Mouse (Mus musculus) retina, embryonic 14.5 days (tissue): ENCODE results near the gene Tgm7.
A peak's percentile ranks its signal among the peaks of the same experiment; 100 is the strongest.
"Not testable (repeated sequence)": the region's sequence is repeated elsewhere in the genome, so short reads cannot be mapped to it uniquely, and the experiment has no call there.

Experiments
- DNase-seq: peaks from one replicate; pipeline ENCODE4 v3.0.0-alpha.2; 2015; ENCODE audit warnings: low spot score

The Tgm7 gene

GRCm38 (mm10) chr2:121109695-121110094, at the start of gene Tgm7:
Tgm7 (minus strand) TSS chr2:121109795.
- no peak for DNase-seq

- DNase-seq = no peak
Measured at GRCm38 (mm10) chr2:121153100-121153499, 43.5 kb upstream of the Tgm7 start.

DNA sequence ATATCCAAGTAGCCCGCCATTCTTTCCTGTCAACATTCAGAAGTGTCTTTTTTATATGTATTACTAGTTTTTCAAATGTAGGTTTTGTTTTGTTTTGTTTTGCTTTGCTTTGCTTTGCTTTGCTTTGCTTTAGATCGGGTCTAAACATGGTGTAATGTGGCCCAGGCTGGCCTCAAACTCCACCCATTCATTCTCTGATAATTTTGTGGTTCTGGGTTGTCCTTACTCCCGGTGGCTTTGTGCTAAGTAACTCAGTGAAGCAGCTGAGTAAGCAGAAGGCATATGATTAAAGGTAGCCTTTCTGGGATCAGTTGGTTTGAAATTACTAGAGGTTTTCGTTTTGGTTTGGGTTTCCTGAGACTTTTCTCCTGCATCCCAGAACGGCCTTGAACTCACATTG, 40.1 kb upstream of the Tgm7 start:
- no peak for DNase-seq

DNA sequence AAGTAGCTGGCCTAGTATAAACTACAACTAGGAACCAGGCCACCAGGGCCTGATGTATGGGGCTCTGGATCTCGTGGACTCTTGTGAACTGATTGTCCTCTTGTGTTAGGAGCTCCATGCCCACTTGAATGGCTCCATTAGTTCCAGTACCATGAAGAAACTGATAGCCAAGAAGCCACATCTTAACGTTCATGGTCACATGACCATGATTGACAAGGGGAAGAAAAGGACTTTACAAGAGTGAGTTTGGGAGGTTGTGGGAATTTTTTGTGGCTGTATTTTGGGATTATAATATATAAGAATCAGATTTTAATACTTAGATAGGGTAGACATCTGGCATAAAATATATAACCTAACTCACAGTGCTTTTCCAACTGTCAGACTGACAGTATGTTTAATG, 32.8 kb upstream of the Tgm7 start:
- DNase-seq = no peak

DNA sequence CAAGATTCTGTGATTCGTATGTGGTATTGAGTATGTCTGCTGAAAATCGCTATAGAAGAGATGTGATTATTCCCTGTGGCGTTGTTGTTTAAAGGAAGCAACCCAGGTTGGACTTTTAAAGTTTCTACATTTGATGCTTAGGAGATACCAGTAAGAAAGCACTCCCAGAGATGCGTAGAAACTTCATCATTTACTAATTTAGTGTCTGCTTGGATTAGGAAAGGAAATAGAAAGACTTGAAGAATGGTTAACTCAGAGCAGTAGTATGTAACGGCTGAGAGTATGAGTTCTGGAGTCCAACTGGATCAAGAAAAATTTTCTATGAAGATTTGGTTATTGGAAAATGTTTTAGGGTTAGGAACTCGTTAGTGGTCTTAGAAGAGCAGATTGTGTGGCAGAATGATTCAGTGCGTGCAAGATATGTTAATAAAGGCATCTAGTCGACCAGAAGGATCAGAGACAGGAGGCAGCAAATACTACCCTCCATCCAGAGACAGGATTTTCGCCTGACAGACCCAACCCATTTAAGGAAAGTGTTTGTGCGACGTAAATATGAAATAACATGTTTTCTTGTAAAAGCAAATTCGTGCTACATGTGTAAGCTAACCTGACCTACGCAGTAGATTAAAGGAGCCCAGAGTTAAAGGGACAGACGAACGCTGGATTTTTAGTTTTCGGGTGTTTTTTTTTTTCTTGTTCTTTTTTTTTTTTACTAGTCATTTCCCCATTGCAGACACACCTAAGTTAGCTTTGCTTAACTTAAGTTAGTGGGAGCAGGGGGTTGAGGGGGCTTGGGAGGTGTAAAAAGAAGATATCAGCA, 31.8 kb upstream of the Tgm7 start:
- DNase-seq = peak; percentile 42

GRCm38 (mm10) chr2:121140018-121140882, 30.7 kb upstream of the Tgm7 start, which contains the start of the genes Adal and Lcmt2:
Adal (plus strand) TSS chr2:121140428.
Lcmt2 (minus strand) TSS chr2:121140653.
- peak; percentile 89 for DNase-seq

DNA sequence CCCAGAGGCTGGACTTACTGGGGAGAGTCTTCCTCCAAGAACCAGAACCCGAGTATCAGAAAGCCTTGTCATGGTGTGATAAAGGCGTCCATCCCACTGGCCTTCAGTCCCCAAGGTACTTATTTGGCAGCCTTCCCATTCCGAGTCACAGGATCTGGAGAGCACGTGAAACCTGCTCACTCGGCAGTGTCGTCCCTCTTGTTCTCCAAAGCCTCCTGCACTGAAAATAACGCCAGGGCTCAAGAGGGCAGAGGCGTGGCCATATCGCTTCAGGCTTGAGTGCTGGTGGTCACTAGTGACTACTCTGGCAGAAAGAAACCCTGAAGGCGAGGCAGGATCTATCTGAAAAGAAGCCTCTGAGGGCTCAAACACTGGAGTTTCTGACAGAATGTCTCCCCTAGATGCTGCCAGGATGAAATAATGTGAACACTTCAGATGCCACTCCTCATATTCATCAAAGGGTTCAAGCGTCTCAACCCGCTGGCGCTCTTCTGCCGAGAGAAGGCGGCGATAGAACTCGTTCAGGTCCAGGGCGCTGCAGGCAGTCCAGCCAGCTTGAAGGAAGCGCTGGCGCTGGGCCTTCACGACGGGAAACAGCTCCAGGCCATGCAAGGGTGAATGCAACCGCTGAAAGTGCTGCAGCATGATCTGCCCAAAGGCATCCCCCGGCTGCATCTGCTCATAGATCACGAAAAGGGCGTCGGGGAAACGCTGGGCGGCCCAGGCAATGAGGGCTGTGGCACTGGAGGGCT, 29.8 kb upstream of the Tgm7 start:
- peak; percentile 5 for DNase-seq

- DNase-seq = no peak
Measured at GRCm38 (mm10) chr2:121137371-121137770, 27.8 kb upstream of the Tgm7 start.

DNA sequence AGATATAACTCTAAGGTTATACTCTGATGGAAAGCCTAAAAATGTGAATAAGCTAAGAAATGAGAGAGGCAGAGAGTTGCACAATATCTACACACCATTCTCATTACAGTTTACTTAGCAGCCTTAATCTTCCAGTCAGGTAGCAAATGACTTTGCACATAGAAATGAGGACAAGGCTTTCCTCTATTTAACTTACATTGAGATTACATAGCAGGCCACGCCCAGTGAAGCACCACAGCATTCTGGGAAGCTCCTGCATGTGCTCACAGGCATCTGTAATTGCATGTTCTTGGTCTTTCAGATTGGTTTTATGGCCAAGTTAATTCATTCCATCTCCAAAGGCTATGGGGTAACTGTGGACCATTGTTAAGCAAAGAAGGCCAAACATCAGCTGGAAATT, 23.2 kb upstream of the Tgm7 start:
- DNase-seq = no peak

DNA sequence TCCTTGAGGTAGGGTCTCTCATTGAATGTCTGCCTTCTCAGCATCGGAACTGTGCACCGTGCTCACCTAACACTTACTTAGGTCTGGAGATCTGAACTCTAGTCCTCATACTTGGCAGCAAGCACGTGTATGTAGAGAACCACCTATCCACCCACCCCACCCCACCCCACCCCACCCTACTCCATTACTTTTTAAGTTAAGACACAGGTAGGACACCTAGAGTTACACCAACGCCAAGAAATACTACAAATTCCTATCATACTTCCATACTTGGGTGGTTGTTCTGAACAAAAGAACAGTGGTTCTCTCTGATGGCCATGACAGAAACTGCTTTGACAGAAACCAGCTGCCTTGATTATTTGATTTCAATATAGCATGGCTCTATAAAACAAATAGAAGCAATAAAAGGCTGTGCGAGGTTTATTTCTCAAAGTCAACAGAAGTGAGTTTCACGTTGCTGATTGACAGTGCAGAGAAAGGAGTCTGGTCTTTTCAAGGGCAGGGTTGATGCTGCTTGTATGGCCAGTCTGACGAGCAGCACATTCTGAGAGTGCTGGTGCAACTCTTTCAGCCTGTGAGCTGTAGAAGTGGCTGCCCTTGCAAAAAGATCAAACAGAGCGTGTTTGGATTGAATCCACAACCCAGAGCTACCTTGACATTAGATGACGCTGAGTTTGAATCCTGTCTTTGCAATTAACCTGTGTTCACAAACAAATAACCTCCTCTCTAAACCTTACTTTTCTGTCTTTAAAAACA, 19.4 kb upstream of the Tgm7 start:
- DNase-seq = no peak

DNA sequence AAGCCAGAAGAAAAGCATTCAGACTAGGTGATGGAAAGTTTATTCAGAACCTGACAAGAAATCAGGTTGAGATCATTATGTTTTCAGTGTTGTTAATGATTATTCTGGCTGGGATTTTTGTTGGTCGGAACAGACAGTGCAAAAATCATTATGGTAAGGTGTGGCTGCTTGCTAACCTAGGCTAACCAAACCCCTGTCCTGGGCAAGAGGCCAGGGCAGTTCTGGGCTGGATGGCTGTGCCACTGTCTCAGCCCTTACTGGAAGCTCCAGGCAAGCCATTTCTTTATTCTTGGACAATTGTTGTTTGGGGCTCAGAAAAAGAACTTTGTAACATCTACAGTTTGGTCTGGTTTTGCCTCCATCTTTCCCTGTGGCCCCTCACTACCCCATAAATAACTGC, 17.9 kb upstream of the Tgm7 start:
- no peak for DNase-seq

GRCm38 (mm10) chr2:121126302-121126701, 16.7 kb upstream of the Tgm7 start:
- not testable (repeated sequence) for DNase-seq

- DNase-seq = no peak
Measured at GRCm38 (mm10) chr2:121119260-121119659, 9.7 kb upstream of the Tgm7 start.

DNA sequence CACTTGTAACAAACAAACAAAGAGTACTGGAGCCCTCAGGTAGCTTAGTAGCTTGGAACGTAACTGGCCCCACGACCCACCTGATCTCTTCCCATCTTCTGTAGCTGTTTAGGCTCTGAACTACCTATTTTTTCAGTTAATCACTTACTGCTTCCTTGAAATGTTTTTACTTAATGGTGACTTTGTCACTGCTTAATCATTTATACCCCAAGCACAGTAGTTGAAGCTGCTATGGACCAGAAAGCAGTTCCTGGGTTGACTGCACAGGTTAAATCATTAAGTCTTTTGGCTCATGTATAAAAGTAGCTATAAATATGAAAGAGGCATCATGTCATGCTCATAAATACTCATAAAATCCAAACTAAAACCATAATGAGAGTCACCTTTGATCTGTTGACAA, 5.8 kb upstream of the Tgm7 start:
- DNase-seq = no peak

GRCm38 (mm10) chr2:121105940-121106339, 3.7 kb downstream of the Tgm7 start:
- DNase-seq = no peak

DNA sequence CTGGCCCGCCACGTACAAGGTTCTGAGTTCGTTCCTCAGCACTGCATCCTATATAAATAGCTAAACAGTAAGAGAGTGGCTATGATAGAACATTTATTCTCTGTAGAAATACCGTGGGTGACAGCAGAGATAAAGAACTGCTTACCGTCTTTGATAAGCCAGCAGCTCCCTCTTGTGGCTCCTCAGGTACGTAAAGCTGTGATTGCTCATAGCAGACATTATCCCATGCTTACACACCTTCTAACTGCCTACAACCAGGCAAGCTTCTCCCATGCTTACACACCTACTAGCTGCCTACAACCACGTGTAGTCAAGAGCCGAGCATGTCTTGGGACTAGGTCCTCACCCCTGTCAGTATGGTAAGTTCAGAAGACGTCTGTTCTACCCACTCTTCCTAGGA, 7.5 kb downstream of the Tgm7 start:
- DNase-seq = peak; percentile 82

DNA sequence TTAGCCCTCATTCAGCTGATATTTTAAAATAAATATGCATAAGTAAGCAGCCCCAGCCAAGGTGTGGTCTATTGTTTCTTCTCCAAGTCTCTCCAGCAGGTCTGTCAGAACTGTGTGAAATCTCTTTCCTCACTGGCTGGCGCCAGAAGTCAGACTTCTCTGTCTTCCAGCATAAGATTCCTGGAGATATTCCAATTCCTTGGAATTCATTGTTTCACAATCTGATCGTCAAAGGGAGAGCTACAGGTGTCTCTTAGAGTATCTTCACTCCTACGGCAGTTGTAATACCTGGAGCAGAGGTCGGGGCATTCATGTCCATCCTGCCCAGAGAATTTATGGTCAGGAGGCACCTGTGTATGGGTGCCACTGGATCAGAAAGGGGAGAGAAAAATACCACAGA, 19.8 kb downstream of the Tgm7 start:
- DNase-seq = no peak

DNA sequence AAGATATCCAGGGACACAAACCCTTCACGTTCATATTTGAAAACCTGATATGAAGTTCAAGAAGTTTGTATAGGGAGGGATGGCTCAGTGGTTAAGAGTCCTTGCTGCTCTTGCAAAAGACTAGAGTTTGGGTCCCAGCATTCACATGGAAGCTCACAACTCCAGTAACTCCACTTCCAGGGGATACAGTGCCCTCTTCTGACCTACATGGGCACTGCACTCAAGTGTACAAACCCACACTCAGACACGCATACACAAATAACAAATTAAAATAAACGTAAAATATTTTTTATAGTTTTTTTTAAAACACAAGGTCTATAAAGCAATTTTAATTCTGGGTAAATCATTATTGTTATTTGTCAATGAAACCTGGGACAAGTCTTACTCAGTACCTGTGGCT, 21.1 kb downstream of the Tgm7 start:
- no peak for DNase-seq

DNA sequence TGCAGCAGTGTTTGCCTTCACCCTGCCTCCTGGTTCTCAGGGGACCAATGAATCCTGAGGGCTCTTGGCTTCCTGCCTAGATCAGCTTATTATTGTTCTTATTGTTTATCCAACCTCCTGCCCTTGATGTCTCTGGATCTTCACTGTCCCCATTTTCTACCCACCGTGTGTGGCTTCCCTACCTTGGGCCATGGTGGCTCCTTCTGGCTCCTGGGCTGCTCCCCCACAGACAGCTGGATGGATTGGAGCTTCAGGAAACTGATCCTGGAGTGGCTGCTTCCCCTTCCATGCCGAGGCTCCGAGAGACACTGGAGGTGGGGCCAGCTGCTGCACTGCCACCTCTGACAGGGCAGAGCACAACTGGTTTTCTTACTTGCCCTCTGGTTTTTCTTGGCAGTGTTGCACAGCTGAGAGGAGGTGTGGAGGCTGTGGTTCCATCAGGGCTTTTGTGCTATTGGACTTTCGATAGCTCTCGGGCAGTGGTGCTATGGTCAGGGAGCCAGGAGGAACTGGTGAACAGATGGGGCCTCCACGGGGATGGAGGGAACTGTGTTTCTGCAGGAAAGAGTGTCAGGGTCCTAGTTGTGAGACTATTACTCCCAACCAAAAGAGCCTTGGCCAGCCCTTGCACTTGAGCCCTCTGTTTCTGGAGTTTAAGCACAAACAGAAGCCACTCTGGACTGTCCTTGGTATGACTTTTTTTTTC, 24.0 kb downstream of the Tgm7 start, which contains the start of gene Tgm5:
Gene Tgm5 (minus strand): TSS at position 362 of the 706 bp plus-strand sequence.
- DNase-seq = no peak

GRCm38 (mm10) chr2:121082626-121083025, 27.0 kb downstream of the Tgm7 start:
- no peak for DNase-seq

- DNase-seq = no peak
Measured at GRCm38 (mm10) chr2:121074747-121075146, 34.8 kb downstream of the Tgm7 start.
